Mouse (Mus musculus) heart, postnatal 0 days (tissue): ENCODE data around the gene Tmem222.

Source experiments
- CTCF ChIP-seq: IDR thresholded peaks from 2 replicates; pipeline ENCODE4 v1.5.1; 2016; ENCODE audit warnings: antibody characterized with exemption, control low read depth, low read depth
- EP300 ChIP-seq: IDR thresholded peaks from 2 replicates; pipeline ENCODE4 v1.6.1; 2016; ENCODE audit warnings: antibody characterized with exemption, low read depth

DNA sequence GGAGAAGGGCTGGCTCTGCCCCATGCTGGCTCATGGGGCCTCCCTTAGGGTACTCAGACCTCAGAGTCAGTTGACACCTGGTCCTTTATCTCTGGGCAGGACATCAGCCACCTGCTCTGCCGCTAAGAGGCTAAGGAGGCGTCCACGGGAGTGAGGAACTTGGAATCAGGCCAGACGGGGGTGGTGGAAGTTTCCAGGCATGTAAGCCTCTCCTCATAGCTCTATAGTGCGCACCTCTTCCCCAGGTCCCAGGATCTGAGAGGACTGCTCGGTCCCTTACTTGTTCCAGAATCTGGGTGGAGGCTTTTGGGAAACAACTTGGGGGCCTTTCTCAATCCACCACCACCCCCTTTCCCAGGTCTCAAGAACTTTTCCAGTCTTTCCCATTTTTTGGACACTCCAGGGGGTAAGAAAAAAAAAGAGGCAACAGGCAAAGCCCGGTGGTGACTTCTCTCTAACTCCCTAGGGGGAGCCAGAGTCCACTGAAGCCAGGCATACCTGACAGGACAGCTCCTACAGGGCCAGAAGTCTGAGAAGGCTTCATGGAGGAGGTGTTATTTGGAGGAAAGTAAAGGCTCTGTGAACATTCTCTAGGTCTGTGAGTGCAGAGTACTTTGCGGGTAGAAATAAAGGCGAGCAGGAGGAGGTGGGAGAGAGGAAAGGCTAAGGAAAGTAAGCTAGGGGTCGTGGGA is 44.2 kb downstream of the Tmem222 start:
- TF ChIP-seq CTCF (peak; percentile 64), EP300 (no peak)
